ENCODE assay signal across 8 mouse cellular contexts in genomic region chr12:54834925-54835447, GRCm38 (mm10). TPM values are rescaled to one million over a fixed set of nuclear protein-coding genes. Genes with fewer than 3 reads are reported as not detected.
DNase-seq lines count a peak whose midpoint lies in the region; ATAC-seq and TF ChIP-seq lines count a peak whose summit lies in the region.

No protein-coding gene starts in this region.

- H3K27me3 ChIP-seq in Patski = no peaks in the 10 kb centered on the region

- in situ Hi-C loops in Patski (cut with MboI; ENCODE audit: low pct_unique_long_range_greater_than_20kb) = loop anchor here (5.0 kb wide), 1 partner anchor 42 kb away; no protein-coding TSS in a partner anchor

- POLR2A ChIA-PET in Patski (lab: Charles Lee) = interaction anchor here (0.7 to 1.8 kb wide), 3 partner anchors 11 to 44 kb away, joined by 3 to 6 read pairs (median 3); no protein-coding TSS in a partner anchor

- CTCF ChIA-PET in Patski (lab: Charles Lee) = interaction anchor here (0.6 to 1.2 kb wide), 4 partner anchors 10 to 44 kb away, joined by 3 read pairs; no protein-coding TSS in a partner anchor

- peak; percentile 85 for ATAC-seq in Patski
- peak; percentile 67 for ATAC-seq in common myeloid progenitor, adult 5-6 weeks (replicated peaks; ENCODE audit: low read depth, poor library complexity, severe bottlenecking)

- TF ChIP-seq CTCF in Patski (IDR thresholded peaks at IDR 0.05) = no peak

- peak; percentile 72 for DNase-seq in Patski (ENCODE audit: low read depth, low spot score)
- peak; percentile 91 for DNase-seq in gastrocnemius, postnatal 10 days
- DNase-seq in hindlimb bud, embryonic 11.5 days (ENCODE audit: extremely low spot score, low read depth, low spot score) = peak; percentile 50
- DNase-seq in left cerebral cortex, adult 18-20 months (ENCODE audit: low spot score in 2 of 2) = peak; percentile 55 to 68
- peak; percentile 92 for DNase-seq in lung, postnatal 36 days
- DNase-seq in right cerebral cortex, adult 2 months (ENCODE audit: low spot score in 2 of 2) = peak; percentile 65 to 72
- no peak for DNase-seq in c-Kit-positive CD71-positive TER-119-positive erythroid progenitor cells, embryonic 14.5 days (ENCODE audit: low spot score)

RNA-seq across cellular contexts. Expression of gene Cfl2, which starts 27.7 kb away (rescaled TPM):
- 223 TPM for polyA plus RNA-seq in Patski (2021)
- 18.6 and 39.9 TPM in 2 replicates for total RNA-seq in common myeloid progenitor, adult 5-6 weeks (2017)
- 100 to 1,000 TPM; 862 to 872 TPM for total RNA-seq in gastrocnemius, postnatal 10 days (2021)
- 100 to 1,000 TPM; 106 to 112 TPM for total RNA-seq in left cerebral cortex, adult 18-20 months (2021)

RNA-seq across cellular contexts. Expression of gene Snx6, which starts 39.5 kb away (rescaled TPM):
- 114 TPM for polyA plus RNA-seq in Patski (2021)
- 74.9 and 106 TPM in 2 replicates for total RNA-seq in common myeloid progenitor, adult 5-6 weeks (2017)
- total RNA-seq in gastrocnemius, postnatal 10 days (2021) = 10 to 100 TPM; 32.5 to 37.7 TPM
- total RNA-seq in left cerebral cortex, adult 18-20 months (2021) = 10 to 100 TPM; 42.3 to 44.1 TPM

Comparison
In these comparisons a context has a peak if more than half of its experiments do, and no peak if none do; other contexts are left out.
1. RNA of gene Cfl2, which starts 27.7 kb away (total RNA-seq): 862 to 872 TPM in gastrocnemius, postnatal 10 days; 106 to 112 TPM in left cerebral cortex, adult 18-20 months and 18.6 to 39.9 TPM in common myeloid progenitor, adult 5-6 weeks; every median in the first group is over 4 times any median in the second.